Mouse (Mus musculus): ENCODE data around the gene Ddx3x. TPM values are rescaled to one million over a fixed set of nuclear protein-coding genes. Genes with fewer than 3 reads are reported as not detected.

Ddx3x gene
- polyA plus RNA-seq, 1 experiment from 2014 or later = 183 TPM

GRCm38 (mm10) chrX:13243133-13244123 is 37.3 kb upstream of the Ddx3x start:
- peaks cover 98% of the 10 kb centered on the region for H3K27me3 ChIP-seq (ENCODE audit: poor library complexity, severe bottlenecking)
- no peak for DNase-seq (ENCODE audit: extremely low spot score, low spot score)
- peak overlapping the region; percentile 49 for H3K4me3 ChIP-seq
- H3K4me1 ChIP-seq = peaks cover 29% of the 10 kb centered on the region
- H3K9me3 ChIP-seq = no peaks in the 10 kb centered on the region
- H3K27ac ChIP-seq = peak overlapping the region; percentile 95
- 35% methylated on average over 15 of the region's 15 CpGs for WGBS
- no peaks in the 10 kb centered on the region for H3K36me3 ChIP-seq (replicated peaks)

GRCm38 (mm10) chrX:13244588-13244987 is 36.2 kb upstream of the Ddx3x start:
- Histone ChIP-seq H3K9me3 (no peaks in the 10 kb centered on the region), H3K27me3 (ENCODE audit: poor library complexity, severe bottlenecking) (peaks cover 90% of the 10 kb centered on the region), H3K4me1 (peaks cover 29% of the 10 kb centered on the region), H3K36me3 (replicated peaks) (no peaks in the 10 kb centered on the region), H3K27ac (no peak overlapping the region), H3K4me3 (no peak overlapping the region)
- DNase-seq (ENCODE audit: extremely low spot score, low spot score) = no peak

- H3K27ac ChIP-seq = no peak overlapping the region
- peaks cover 28% of the 10 kb centered on the region for H3K4me1 ChIP-seq
- H3K4me3 ChIP-seq = no peak overlapping the region
- H3K36me3 ChIP-seq (replicated peaks) = no peaks in the 10 kb centered on the region
- 84% methylated on average over 3 of the region's 3 CpGs for WGBS
- H3K27me3 ChIP-seq (ENCODE audit: poor library complexity, severe bottlenecking) = peaks cover 89% of the 10 kb centered on the region
- DNase-seq (ENCODE audit: extremely low spot score, low spot score) = no peak
- H3K9me3 ChIP-seq = no peaks in the 10 kb centered on the region
These were observed 35.7 kb upstream of the Ddx3x start for GRCm38 (mm10) chrX:13245027-13245426.

- 91% methylated on average over 4 of the region's 4 CpGs for WGBS
- Histone ChIP-seq H3K9me3 (no peaks in the 10 kb centered on the region), H3K4me1 (no peaks in the 10 kb centered on the region), H3K36me3 (replicated peaks) (no peaks in the 10 kb centered on the region), H3K4me3 (no peak overlapping the region), H3K27me3 (ENCODE audit: poor library complexity, severe bottlenecking) (peaks cover 68% of the 10 kb centered on the region), H3K27ac (no peak overlapping the region)
- DNase-seq (ENCODE audit: extremely low spot score, low spot score) = no peak
These were observed 29.1 kb upstream of the Ddx3x start for GRCm38 (mm10) chrX:13251683-13252082.

GRCm38 (mm10) chrX:13254273-13254672 is 26.5 kb upstream of the Ddx3x start:
- Histone ChIP-seq H3K4me1 (no peaks in the 10 kb centered on the region), H3K27ac (no peak overlapping the region), H3K4me3 (no peak overlapping the region), H3K36me3 (replicated peaks) (no peaks in the 10 kb centered on the region), H3K9me3 (no peaks in the 10 kb centered on the region), H3K27me3 (ENCODE audit: poor library complexity, severe bottlenecking) (peaks cover 48% of the 10 kb centered on the region)
- whole genome bisulfite sequencing = 86% methylated on average over 3 of the region's 3 CpGs
- no peak for DNase-seq (ENCODE audit: extremely low spot score, low spot score)

- H3K4me1 ChIP-seq = no peaks in the 10 kb centered on the region
- no peak overlapping the region for H3K4me3 ChIP-seq
- DNase-seq (ENCODE audit: extremely low spot score, low spot score) = no peak
- H3K27ac ChIP-seq = no peak overlapping the region
- no peaks in the 10 kb centered on the region for H3K36me3 ChIP-seq (replicated peaks)
- peaks cover 49% of the 10 kb centered on the region for H3K27me3 ChIP-seq (ENCODE audit: poor library complexity, severe bottlenecking)
- 84% methylated on average over 3 of the region's 3 CpGs for WGBS
- no peaks in the 10 kb centered on the region for H3K9me3 ChIP-seq
These were observed 17.4 kb upstream of the Ddx3x start for GRCm38 (mm10) chrX:13263356-13263755.

GRCm38 (mm10) chrX:13275519-13276137 is 5.1 kb upstream of the Ddx3x start:
- Histone ChIP-seq H3K9me3 (no peaks in the 10 kb centered on the region), H3K4me3 (no peak overlapping the region), H3K27me3 (ENCODE audit: poor library complexity, severe bottlenecking) (peaks cover 52% of the 10 kb centered on the region), H3K36me3 (replicated peaks) (no peaks in the 10 kb centered on the region), H3K27ac (no peak overlapping the region), H3K4me1 (peaks cover 11% of the 10 kb centered on the region)
- no peak for DNase-seq (ENCODE audit: extremely low spot score, low spot score)
- 75% methylated on average over 6 of the region's 6 CpGs for WGBS

GRCm38 (mm10) chrX:13278996-13279395 is 1.8 kb upstream of the Ddx3x start:
- DNase-seq (ENCODE audit: extremely low spot score, low spot score) = no peak
- WGBS = 74% methylated on average over 17 of the region's 17 CpGs
- Histone ChIP-seq H3K27ac (peak overlapping the region; percentile 99; the same call in 1 of the 2 replicates), H3K4me1 (peaks cover 22% of the 10 kb centered on the region), H3K36me3 (replicated peaks) (peaks cover 12% of the 10 kb centered on the region), H3K27me3 (ENCODE audit: poor library complexity, severe bottlenecking) (peaks cover 33% of the 10 kb centered on the region), H3K4me3 (no peak overlapping the region), H3K9me3 (no peaks in the 10 kb centered on the region)

GRCm38 (mm10) chrX:13280037-13280408 is 747 bp upstream of the Ddx3x start:
- H3K9me3 ChIP-seq = no peaks in the 10 kb centered on the region
- H3K4me1 ChIP-seq = peaks cover 27% of the 10 kb centered on the region
- H3K27me3 ChIP-seq (ENCODE audit: poor library complexity, severe bottlenecking) = peaks cover 29% of the 10 kb centered on the region
- H3K36me3 ChIP-seq (replicated peaks) = peaks cover 22% of the 10 kb centered on the region
- 6% methylated on average over 14 of the region's 14 CpGs for WGBS
- H3K4me3 ChIP-seq = peak overlapping the region; percentile 80
- no peak for DNase-seq (ENCODE audit: extremely low spot score, low spot score)
- peak overlapping the region; percentile 99 for H3K27ac ChIP-seq

GRCm38 (mm10) chrX:13281329-13282088 is 739 bp downstream of the Ddx3x start:
- WGBS = under 1% methylated on average over 73 of the region's 89 CpGs
- Histone ChIP-seq H3K4me1 (peaks cover 27% of the 10 kb centered on the region), H3K27me3 (ENCODE audit: poor library complexity, severe bottlenecking) (peaks cover 16% of the 10 kb centered on the region), H3K4me3 (peak overlapping the region; percentile 80), H3K9me3 (no peaks in the 10 kb centered on the region), H3K27ac (peak overlapping the region; percentile 99), H3K36me3 (replicated peaks) (peaks cover 37% of the 10 kb centered on the region)
- DNase-seq (ENCODE audit: extremely low spot score, low spot score) = peak; percentile 72

- Histone ChIP-seq H3K4me1 (peaks cover 27% of the 10 kb centered on the region), H3K27ac (peak overlapping the region; percentile 99), H3K27me3 (ENCODE audit: poor library complexity, severe bottlenecking) (peaks cover 13% of the 10 kb centered on the region), H3K9me3 (no peaks in the 10 kb centered on the region), H3K4me3 (peak overlapping the region; percentile 80), H3K36me3 (replicated peaks) (peaks cover 44% of the 10 kb centered on the region)
- no peak for DNase-seq (ENCODE audit: extremely low spot score, low spot score)
- 14% methylated on average over 16 of the region's 16 CpGs for WGBS
These were observed 1.5 kb downstream of the Ddx3x start for GRCm38 (mm10) chrX:13282089-13282850.

GRCm38 (mm10) chrX:13285772-13286171 is 5.0 kb downstream of the Ddx3x start:
- WGBS = 93% methylated on average over 4 of the region's 4 CpGs
- H3K36me3 ChIP-seq (replicated peaks) = peaks cover 79% of the 10 kb centered on the region
- no peaks in the 10 kb centered on the region for H3K9me3 ChIP-seq
- no peak overlapping the region for H3K4me3 ChIP-seq
- no peaks in the 10 kb centered on the region for H3K27me3 ChIP-seq (ENCODE audit: poor library complexity, severe bottlenecking)
- peaks cover 17% of the 10 kb centered on the region for H3K4me1 ChIP-seq
- H3K27ac ChIP-seq = no peak overlapping the region
- DNase-seq (ENCODE audit: extremely low spot score, low spot score) = no peak

Measured in forebrain, embryonic 10.5 days (tissue).